Mouse (Mus musculus): ENCODE measurements at regions not wholly inside any gene's neighbourhood (a gene's known extent, or its start where the extent isn't known, plus 50 kb on each side); places are given as distances from the start of the nearest gene placed in this dataset.

DNA sequence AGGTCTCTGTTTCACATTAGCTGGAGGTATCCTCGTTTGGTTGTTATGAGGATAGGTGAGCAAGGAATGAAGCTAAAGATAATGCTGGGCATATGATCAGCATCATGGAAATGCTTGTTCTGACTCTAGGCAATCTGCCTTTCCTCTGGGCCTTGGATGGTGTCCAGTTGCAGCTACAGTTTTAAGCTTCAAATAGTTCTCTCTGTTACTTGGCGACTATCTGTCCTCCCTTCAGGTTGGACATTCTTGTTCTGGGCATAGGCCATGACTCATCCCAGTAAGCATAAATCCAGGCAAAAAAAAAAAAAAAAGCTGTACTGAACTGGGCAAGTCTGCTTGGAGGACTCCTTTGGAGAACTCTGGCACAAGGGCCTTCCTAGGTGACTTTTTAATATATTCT is 776.9 kb downstream of the Kcnma1 start:
- no peak for DNase-seq (ENCODE audit: extremely low spot score)

DNA sequence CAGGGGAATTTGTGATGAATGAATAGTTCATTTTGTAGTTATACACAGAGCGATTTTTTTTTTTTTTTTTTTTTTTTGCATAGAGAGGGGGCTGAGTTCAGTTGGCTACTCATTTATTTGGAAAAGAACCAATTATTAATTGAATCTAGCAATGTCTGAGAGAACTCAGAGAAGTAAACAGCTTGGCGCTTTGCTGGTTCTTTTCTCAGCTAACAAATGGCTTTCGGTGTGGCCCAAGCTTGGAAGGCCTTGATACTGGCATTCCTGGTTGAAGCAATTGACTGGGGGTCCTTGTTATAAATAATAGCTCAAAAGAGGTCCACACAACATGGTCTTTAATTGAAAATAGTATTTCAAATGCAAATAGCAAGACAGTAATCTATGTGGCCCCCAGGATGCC is 815.6 kb downstream of the Kcnma1 start:
- no peak for DNase-seq (ENCODE audit: extremely low spot score)

DNA sequence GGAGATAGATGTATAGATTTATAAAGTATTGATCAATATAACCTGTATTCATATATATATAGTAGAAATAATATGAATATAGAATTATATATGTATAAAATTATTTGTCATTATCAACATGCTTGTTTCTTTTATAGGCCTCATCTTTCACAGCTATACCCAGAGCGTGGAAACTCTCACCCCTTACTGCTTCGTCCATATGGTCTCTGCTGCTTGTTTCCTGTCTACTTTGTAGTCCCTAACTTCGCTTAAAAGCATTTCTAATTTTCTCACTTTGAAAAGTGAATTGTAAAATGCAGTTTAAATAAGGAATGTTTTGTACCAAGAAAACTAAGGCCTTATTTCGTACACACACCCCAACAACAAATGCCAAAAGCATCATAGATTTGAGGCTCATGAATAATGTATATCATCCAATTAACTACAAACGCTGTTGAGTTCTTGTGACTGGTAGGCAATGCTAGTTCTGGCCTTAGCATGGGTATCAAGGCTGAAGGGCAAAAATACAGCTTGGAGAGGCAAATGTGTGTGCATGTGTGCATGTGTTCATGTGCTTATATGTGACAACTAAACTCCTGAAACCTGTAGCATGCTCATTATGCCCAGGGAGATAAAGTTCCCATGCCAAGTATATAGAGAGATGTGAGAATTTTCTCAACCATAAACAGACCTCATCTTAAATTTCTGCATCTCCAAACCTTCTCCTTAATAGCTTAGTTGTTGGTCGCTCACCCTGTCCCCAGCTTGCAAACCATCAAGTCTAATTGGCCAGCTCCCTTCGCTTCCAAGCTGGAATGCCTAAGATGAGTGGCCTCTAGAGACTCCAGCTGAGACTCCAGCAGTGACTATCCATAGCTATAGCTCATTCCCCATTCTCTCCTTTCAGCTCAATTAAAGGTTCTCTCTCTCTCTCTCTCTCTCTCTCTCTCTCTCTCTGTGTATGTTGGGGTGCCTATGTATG is 819.4 kb downstream of the Kcnma1 start:
- no peak for DNase-seq (ENCODE audit: extremely low spot score)

DNA sequence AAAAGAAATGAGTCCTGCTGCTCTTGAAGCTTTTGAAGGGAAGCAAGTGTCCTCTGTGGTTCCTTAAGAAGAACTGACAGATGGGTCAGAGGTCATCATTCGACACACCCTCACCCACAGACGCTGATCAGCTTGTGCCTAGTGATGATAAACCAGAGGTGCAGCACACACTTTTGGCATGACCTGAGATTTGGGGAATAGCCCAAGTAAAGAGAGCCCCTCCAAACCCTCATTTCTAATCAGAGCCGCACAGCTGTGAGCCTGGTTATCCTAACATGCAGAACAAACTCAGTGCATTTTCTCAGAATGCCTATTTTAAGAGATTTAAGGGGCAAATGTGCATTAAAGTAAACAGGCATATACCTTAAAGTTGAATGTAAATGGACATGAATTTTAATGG is 821.7 kb downstream of the Kcnma1 start:
- DNase-seq (ENCODE audit: extremely low spot score), result no peak

- DNase-seq (ENCODE audit: extremely low spot score), result no peak
Observed at GRCm38 (mm10) chr14:23185359-23185758, 828.9 kb downstream of the Kcnma1 start.

DNA sequence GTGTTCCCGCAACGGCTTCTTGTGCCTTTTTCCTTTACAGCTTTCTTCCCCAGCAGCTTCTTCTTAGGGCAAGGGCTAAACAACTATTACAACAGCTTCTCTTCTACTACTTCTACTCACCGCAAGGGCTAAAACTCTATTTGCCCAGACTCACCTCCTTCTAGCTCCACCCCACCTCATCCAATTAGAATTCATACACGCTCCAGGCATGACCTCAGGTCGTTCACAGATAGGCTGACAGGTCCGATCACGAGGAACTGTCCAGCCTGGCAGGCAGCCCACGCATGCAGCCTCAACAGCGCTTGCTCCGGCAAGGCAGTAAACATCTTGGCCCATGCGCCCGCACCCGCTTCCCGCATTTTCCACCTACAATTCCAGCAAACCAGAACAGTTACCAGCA is 844.9 kb downstream of the Kcnma1 start:
- no peak for DNase-seq (ENCODE audit: extremely low spot score)

DNA sequence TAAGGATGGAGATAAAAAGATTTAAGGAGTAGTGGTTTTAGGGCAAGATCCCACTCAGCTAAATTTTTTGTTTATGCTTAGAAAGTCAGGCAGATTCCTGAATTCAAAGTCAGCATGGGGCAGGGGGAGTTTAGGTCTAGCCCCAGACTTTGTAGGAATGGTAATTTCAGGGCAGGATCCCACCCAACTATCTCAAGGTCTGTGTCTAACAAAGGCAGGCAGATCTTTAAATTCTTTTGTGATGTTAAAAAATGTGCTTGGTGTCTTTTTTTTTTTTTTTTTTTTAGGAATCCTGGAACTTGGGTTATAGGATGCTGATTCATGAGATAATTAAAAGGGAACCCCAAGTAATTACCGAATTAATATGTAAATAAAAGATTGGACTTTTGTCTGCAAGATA is 853.7 kb downstream of the Kcnma1 start:
- DNase-seq (ENCODE audit: extremely low spot score), result no peak

DNA sequence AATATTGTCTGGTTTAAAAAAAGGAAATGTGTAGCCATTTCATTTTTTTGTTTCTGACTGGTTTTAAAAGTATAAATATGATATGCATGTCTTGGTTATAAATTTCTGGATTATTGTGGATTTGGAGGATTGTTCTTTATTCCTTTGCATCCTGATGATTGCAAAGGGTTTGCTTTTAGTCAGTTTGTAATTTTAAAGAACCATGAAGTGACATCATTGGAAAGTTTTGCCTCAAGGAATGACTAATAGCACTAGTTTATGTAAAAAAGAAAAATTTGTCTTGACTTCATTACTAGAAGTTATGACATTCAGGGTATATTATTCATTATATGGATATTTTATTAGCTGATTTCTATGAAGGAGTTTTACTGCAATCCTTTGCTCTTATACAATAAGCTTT is 863.9 kb downstream of the Kcnma1 start:
- no peak for DNase-seq (ENCODE audit: extremely low spot score)

- no peak for DNase-seq (ENCODE audit: extremely low spot score)
Observed at GRCm38 (mm10) chr14:23146981-23147380, 867.3 kb downstream of the Kcnma1 start.

DNA sequence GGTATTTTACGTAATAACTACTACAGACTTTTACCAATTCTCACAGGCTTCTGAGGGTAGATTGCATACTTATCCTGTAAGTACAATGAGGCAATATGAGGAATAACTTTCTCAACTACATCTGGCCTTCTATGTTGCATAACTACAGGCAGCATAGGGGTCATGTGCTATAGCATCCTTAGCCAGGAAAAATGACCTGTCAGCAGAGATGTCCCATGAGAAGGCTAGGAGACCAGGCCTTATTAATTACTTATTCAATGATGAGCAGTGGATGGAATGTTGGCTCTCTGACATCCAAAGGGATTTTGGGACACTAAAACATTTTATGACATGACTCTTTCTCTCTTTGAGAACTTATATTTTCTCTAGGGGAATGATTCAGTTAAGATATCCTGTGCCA is 873.9 kb downstream of the Kcnma1 start:
- no peak for DNase-seq (ENCODE audit: extremely low spot score)

DNA sequence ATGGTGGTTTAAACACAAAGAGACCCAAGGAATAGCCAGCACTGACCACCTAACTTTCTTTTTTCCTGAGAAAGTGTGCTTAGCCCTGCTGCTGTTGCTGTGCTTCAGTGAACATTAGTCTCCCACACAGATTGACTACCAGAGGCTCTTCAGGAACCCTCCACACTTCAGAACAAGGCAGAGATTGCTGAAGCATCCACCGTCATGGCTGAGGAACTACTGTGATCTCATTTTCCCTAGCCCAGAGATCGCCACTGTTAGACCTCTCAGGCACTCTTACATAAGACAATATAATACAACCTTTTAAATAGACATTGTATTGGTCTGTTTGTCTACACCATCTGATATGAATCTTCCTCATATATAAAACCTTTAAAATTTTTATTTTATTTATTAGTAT is 879.6 kb downstream of the Kcnma1 start:
- DNase-seq (ENCODE audit: extremely low spot score), result no peak

GRCm38 (mm10) chr14:23131736-23132519 is 882.4 kb downstream of the Kcnma1 start:
- DNase-seq (ENCODE audit: extremely low spot score), result no peak

- DNase-seq (ENCODE audit: extremely low spot score), result peak; percentile 19
Observed at GRCm38 (mm10) chr14:23115889-23116510, 898.3 kb downstream of the Kcnma1 start.

DNA sequence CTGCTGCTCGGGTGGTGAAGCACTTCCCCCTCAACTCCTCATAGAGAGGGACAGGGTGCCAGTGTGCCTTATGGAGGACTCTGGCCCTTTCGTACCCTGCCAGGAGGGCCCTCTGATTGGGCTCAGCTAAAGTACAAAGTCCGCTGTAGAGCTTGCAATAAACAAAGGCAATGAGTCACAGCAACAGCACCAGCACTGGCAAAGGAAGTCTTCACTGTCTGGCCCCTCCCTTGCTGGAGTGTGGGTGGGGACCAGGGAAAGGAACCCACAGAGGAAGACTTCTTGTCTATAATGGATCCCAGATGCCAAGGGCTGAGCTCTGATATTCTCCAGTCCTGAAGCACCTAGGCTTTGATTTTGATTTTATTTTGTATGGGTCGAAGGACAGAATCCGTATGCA is 899.4 kb downstream of the Kcnma1 start:
- DNase-seq (ENCODE audit: extremely low spot score), result peak; percentile 43

GRCm38 (mm10) chr14:23114456-23114855 is 899.8 kb downstream of the Kcnma1 start:
- DNase-seq (ENCODE audit: extremely low spot score), result no peak

DNA sequence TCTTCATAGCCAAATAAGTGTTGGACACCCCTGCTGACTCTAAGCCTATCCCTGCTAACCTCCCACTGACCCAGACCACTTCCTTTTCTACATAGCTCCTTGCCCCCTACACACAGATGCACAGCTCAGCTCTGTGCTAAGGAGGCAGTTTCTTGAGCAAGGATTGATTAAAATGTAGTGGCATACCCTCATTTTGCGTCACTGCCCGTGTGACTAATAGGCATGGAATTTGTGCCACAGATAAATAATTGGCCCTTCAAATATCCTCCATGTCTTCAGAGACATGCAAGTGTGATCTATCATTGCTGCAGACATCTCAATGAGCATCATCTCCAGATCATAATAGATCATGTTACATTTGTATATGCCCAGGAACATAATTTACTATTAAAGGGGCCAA is 901.9 kb downstream of the Kcnma1 start:
- no peak for DNase-seq (ENCODE audit: extremely low spot score)

DNA sequence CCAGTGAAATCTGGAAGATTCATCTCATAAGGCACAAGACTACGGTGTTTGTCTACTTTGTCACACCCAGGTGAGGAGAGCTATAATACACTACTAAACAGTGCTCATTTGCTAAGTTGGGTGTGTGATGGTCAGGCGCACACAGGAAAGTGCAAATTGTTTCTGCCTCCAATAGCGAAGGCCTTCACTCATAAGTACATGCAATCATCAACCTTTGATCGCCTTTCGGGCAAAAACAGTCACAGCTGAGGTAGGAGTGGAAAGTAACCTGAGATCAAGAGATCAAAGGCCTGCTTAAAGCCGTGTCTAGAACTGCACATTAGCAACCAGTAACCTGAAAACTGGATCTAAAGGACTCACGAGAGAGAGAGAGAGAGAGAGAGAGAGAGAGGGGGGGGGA is 905.7 kb downstream of the Kcnma1 start:
- DNase-seq (ENCODE audit: extremely low spot score), result no peak

DNA sequence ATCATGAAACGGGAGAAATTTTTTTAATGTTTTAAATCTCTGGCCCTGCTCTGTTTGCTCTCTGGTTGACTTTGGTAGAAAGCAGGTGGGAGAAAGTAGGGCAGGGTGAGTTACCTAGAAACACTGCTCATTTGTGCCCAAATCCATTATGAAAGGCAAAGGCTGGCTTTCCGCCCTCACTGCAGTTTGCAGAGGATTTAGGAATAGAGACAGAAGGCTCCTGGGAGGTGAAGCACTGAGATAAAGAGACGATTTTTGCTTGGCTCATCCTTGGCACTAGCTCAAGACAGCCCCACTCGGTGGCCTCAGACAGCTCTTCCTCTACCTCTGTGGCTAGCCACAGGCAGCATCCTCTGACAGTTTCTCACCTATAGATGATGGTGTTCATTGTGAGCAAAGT is 906.8 kb downstream of the Kcnma1 start:
- no peak for DNase-seq (ENCODE audit: extremely low spot score)

Measured in embryo, embryonic 9.5 days (tissue).